Mouse (Mus musculus) brain, embryonic 14.5 days (tissue): ENCODE measurements around the gene Clasp2. TPM values are rescaled to one million over a fixed set of nuclear protein-coding genes. Genes with fewer than 3 reads are reported as not detected.

ENCODE experiments used
- DNase-seq: peaks from one replicate; pipeline ENCODE4 v3.0.0-alpha.2; 2011; ENCODE audit warnings: low read depth
- CTCF ChIP-seq: fragments of 200-500 bp; IDR thresholded peaks from 2 replicates; pipeline ENCODE4 v1.5.1; 2012; ENCODE audit warnings: inconsistent platforms, mild to moderate bottlenecking, moderate library complexity, borderline replicate concordance; ENCODE audit not compliant: insufficient read depth, insufficient read length; ENCODE audit errors: extremely low read depth
- POLR2A ChIP-seq: fragments of 200-500 bp; IDR thresholded peaks from 2 replicates; pipeline ENCODE4 v1.6.1; 2012; ENCODE audit warnings: mild to moderate bottlenecking, inconsistent platforms, borderline replicate concordance; ENCODE audit not compliant: poor library complexity, insufficient read depth, insufficient read length, severe bottlenecking; ENCODE audit errors: extremely low read depth
- polyA plus RNA-seq: library from polyadenylated mRNA; depleted of rRNA; stranded (reverse); fragments of >200 nt; gene quantifications from 2 replicates; pipeline ENCODE4 v1.2.3, GENCODE M21; 2012

The Clasp2 gene
- polyA plus RNA-seq, 1 experiment: 135 TPM

GRCm38 (mm10) chr9:113802734-113803133 lies 61.5 kb downstream of the Clasp2 start:
- TF ChIP-seq CTCF (no peak), POLR2A (no peak)
- peak; percentile 16 for DNase-seq

GRCm38 (mm10) chr9:113803751-113804150 lies 62.5 kb downstream of the Clasp2 start:
- TF ChIP-seq CTCF: no peak
- TF ChIP-seq POLR2A: no peak
- no peak for DNase-seq

GRCm38 (mm10) chr9:113805359-113805758 lies 64.1 kb downstream of the Clasp2 start:
- no peak for DNase-seq
- TF ChIP-seq POLR2A: no peak
- TF ChIP-seq CTCF: no peak

GRCm38 (mm10) chr9:113811327-113811726 lies 70.1 kb downstream of the Clasp2 start:
- DNase-seq: peak; percentile 57
- TF ChIP-seq CTCF: no peak
- TF ChIP-seq POLR2A: no peak

GRCm38 (mm10) chr9:113811957-113812670 lies 70.8 kb downstream of the Clasp2 start:
- DNase-seq: peak; percentile 93
- TF ChIP-seq POLR2A: peak; percentile 25; the same call in 1 of the 2 replicates
- no peak for TF ChIP-seq CTCF

GRCm38 (mm10) chr9:113812671-113813001 lies 71.4 kb downstream of the Clasp2 start:
- TF ChIP-seq POLR2A (no peak), CTCF (no peak)
- DNase-seq: no peak

GRCm38 (mm10) chr9:113813086-113813485 lies 71.8 kb downstream of the Clasp2 start:
- peak; percentile 46 for DNase-seq
- TF ChIP-seq POLR2A (no peak), CTCF (no peak)

- no peak for DNase-seq
- no peak for TF ChIP-seq CTCF
- no peak for TF ChIP-seq POLR2A
Observed at GRCm38 (mm10) chr9:113815836-113816235, 74.6 kb downstream of the Clasp2 start.

GRCm38 (mm10) chr9:113822150-113822549 lies 80.9 kb downstream of the Clasp2 start:
- peak; percentile 30; the same call in 1 of the 2 replicates for TF ChIP-seq CTCF
- TF ChIP-seq POLR2A: no peak
- peak; percentile 19 for DNase-seq

GRCm38 (mm10) chr9:113828719-113829118 lies 87.4 kb downstream of the Clasp2 start:
- no peak for DNase-seq

GRCm38 (mm10) chr9:113830219-113830618 lies 88.9 kb downstream of the Clasp2 start:
- no peak for TF ChIP-seq CTCF
- TF ChIP-seq POLR2A: no peak
- no peak for DNase-seq

More at GRCm38 (mm10) chr9:113828719-113829118, 87.4 kb downstream of the Clasp2 start:
- no peak for TF ChIP-seq POLR2A

- no peak for TF ChIP-seq POLR2A
- no peak for TF ChIP-seq CTCF
- DNase-seq: no peak
Observed at GRCm38 (mm10) chr9:113833481-113833880, 92.2 kb downstream of the Clasp2 start.

- no peak for DNase-seq
Observed at GRCm38 (mm10) chr9:113837001-113837400, 95.7 kb downstream of the Clasp2 start.

GRCm38 (mm10) chr9:113837461-113837860 lies 96.2 kb downstream of the Clasp2 start:
- TF ChIP-seq CTCF (no peak), POLR2A (no peak)
- no peak for DNase-seq

More at GRCm38 (mm10) chr9:113837001-113837400, 95.7 kb downstream of the Clasp2 start:
- no peak for TF ChIP-seq CTCF
- no peak for TF ChIP-seq POLR2A

GRCm38 (mm10) chr9:113844029-113844428 lies 102.8 kb downstream of the Clasp2 start:
- TF ChIP-seq POLR2A (no peak), CTCF (no peak)
- DNase-seq: no peak

- TF ChIP-seq POLR2A (no peak), CTCF (no peak)
- DNase-seq: no peak
Observed at GRCm38 (mm10) chr9:113855441-113855840, 114.2 kb downstream of the Clasp2 start.
